Mouse (Mus musculus): ENCODE data around the gene Aes. TPM values are rescaled to one million over a fixed set of nuclear protein-coding genes. Genes with fewer than 3 reads are reported as not detected.

Gene Aes
- total RNA-seq, 2 experiments from 2014 or later, result 77.8 to 81.9 TPM

DNA sequence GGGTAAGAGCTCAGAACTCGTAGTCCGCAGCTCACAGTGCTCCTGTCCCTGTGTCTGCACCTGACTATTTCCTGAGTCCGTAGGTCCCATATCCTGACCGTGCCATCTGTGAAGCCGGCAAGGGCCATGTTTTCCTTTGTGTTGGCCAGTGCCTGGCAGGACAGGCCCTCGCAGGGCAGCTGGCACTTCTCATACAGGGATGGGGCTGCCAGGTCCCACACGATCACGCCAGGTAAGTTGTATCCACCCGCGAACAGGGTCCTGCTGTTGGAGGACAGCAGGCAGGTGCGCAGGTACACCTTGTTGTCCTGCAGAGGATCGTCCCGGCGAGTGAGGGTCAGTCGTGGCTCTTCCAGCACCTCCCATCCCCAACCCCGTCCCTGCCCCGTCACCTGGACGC lies 34.6 kb downstream of the Aes start:
- ATAC-seq (replicated peaks; ENCODE audit: low FRiP score, poor library complexity, severe bottlenecking), result no peak

DNA sequence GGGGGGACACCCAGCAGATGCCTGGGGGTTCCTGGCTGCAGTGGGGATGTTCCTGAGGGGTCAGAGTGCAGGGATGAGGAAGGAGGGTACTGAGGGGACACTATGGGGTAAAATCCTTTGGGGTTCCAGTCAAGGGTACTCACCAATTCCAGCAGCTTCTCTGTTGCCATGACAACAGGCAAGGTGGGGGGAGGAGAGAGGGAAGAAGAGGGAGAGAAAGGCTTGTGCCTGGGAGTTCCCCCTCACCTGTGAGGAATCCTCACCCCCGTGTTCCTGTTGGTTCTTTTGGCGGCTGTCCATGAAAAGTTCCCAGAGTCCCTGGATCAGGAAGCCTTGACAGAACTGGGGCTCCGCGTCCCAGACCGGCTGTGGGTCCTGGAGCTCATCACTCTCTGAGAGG lies 36.3 kb downstream of the Aes start:
- ATAC-seq (replicated peaks; ENCODE audit: low FRiP score, poor library complexity, severe bottlenecking), result no peak

- no peak for ATAC-seq (replicated peaks; ENCODE audit: low FRiP score, poor library complexity, severe bottlenecking)
These were observed 37.3 kb downstream of the Aes start for GRCm38 (mm10) chr10:81596611-81597010.

DNA sequence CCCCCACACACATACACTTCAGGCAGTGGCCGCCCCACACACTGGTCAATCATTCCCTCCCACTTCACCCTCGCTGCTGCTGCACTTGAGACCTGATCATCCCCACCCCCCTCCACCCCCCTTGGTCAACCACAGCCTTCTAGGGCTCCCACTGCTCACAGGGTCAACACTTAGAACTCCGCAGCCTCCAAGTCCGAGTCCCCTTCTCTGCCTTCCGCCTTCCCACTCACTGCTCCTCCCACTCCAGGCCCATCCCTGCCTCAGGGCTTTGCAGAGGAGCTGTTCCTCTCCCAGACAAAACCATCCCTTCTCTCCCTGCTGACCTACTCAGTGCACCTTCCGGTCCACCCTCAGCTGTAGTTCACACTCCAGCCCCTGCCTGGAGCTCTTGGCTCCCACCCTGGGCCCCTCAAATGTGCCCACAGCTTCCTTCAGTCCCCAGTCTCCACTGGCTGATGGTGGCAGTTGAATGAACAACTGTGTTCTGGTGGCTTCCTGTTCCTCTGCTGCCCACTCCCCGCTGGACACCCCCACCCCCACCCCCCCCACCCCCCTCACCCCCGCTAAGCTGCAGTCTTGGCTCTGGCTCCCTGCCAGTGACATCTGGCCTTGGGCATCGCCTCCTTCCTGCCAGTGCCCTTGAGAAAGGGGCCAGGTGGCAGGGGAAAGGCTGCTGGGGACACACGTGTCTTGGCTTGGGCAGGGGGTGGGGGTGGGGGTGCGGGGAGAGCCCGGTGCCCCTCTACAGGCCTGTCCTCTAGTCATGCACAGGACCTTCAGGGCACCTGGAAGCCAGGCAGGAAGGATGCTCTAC lies 38.1 kb downstream of the Aes start:
- ATAC-seq (replicated peaks; ENCODE audit: low FRiP score, poor library complexity, severe bottlenecking), result no peak

DNA sequence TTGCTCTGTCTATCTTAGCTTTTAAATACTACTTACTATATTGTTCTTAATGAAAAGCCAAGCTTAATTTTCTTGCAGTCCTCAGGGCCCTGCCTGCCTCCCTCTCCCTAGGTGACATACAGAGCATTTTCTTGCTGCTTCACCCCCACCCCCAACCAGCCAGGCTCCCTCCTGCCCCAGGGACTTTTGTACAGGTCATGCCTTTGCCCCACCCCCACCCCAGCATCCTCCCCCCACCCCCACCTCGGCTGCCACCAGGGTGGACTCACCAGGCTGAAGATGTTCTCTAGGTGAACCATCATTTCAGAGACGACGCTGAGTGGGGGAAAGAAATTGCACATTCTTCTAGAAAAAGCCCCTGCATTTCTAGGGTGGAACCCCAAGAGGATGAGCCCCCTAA lies 39.1 kb downstream of the Aes start:
- ATAC-seq (replicated peaks; ENCODE audit: low FRiP score, poor library complexity, severe bottlenecking), result no peak

DNA sequence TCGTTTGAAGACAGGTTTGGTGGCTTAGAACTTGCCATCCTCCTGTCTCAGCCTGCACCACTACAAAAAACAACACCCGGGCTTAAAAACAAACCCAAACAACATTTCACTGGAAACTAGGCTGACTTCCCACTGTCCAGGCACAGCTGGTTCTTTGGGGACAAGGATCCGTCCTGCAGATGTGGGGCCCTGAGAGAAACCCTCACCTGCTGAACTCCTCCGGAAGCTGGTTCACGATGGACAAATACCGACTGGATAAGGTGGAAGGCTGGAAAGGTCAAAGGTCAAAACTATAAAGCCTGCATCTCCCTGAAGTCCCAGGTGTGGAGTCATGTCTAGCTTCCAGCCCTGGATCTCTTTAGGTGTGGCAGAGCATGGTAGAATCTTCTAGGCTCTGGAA lies 39.6 kb downstream of the Aes start:
- no peak for ATAC-seq (replicated peaks; ENCODE audit: low FRiP score, poor library complexity, severe bottlenecking)

- ATAC-seq (replicated peaks; ENCODE audit: low FRiP score, poor library complexity, severe bottlenecking), result no peak
These were observed 40.3 kb downstream of the Aes start for GRCm38 (mm10) chr10:81599630-81600029.

DNA sequence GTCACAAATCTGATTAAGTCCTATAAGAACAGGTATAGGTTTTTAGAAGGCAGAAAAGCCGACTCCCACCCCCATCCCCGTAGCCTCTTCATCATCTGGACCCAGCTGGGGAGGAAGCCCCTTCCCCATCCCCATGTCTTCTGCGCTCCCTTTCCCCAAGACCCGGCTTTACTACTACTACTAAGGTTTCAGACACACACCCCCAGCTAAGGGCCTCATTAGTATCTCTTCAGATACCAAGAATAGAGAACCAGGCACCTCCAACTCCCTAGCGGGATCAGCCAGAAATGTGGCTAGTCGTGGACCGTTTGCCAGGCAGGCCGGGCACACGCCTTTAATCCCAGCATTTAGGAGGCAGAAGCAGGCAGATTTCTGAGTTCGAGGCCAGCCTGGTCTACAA lies 40.8 kb downstream of the Aes start:
- ATAC-seq (replicated peaks; ENCODE audit: low FRiP score, poor library complexity, severe bottlenecking), result no peak

- ATAC-seq (replicated peaks; ENCODE audit: low FRiP score, poor library complexity, severe bottlenecking), result peak; percentile 69
These were observed 41.5 kb downstream of the Aes start, which contains the start of gene Tle6 for GRCm38 (mm10) chr10:81600738-81601203. Gene Tle6 (minus strand): TSS chr10:81601073.

- ATAC-seq (replicated peaks; ENCODE audit: low FRiP score, poor library complexity, severe bottlenecking), result no peak
These were observed 42.2 kb downstream of the Aes start for GRCm38 (mm10) chr10:81601396-81601905.

DNA sequence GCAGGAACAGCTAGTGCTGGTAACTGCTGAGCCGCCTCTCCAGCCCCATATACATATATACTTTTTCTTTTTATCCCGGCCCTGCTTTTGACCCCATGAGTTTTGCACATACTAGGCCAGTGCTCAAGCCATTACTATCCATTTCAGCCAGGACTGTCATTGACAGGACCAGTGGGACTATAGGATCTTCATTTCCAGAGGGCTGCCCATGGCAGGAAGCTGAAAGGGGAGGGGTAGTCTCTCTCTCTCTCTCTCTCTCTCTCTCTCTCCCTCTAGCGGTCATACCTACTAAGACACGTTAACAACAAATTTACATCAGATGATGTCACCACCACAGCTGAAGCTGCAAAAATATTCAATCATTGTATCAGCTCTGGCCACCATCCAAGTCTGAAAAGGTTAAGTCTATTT lies 43.5 kb downstream of the Aes start:
- no peak for ATAC-seq (replicated peaks; ENCODE audit: low FRiP score, poor library complexity, severe bottlenecking)

- no peak for ATAC-seq (replicated peaks; ENCODE audit: low FRiP score, poor library complexity, severe bottlenecking)
These were observed 45.0 kb downstream of the Aes start for GRCm38 (mm10) chr10:81604019-81604967.

DNA sequence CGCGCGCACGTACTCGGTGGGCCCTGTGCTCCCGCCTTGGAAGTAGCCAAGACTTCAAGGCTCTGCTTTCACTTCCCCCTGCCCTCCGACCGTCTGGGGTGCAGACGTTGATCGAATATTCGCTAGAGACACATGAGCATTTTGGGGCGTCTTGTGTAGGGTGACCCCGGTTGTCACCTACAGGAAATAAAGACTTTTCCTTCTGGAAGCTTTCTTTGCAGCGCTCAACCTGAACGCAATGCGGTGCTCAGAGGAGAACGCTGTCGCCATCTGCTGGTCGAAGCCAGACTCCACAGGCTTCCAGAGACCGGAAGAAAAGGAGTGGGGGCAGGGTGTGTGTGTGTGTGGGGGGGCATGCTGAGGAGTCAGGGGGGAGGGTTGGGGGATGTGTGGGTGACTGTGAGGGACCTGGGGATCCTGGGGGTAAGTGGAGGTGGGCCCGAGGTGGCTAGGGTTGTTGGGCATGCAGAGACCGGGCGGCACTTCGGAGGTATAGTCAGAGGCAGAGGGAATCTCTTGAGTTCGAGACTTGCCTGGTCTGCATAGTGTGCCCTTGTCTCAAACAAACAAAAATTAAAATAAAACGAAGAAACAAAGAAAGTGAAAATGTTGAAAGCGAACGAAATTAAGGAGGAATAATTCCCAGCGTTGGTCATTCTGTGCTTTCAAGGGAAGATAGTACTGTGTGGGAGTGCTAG lies 45.8 kb downstream of the Aes start:
- ATAC-seq (replicated peaks; ENCODE audit: low FRiP score, poor library complexity, severe bottlenecking), result peak; percentile 69

DNA sequence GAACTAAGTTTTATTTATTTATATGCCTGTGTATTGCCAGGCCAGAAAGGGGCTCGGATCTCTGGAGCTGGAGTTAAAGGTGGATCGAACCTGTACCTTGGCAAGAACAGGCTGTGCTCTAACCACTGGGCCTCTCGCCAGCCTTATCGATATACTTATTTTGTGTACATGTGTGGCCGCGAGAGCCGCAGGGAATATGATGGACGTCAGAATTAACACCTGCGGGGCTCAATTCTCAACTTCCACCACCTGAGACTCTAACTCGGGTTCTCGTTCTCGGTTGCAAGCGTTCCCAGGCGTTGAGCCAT lies 46.3 kb downstream of the Aes start:
- no peak for ATAC-seq (replicated peaks; ENCODE audit: low FRiP score, poor library complexity, severe bottlenecking)

GRCm38 (mm10) chr10:81605974-81606751 lies 46.9 kb downstream of the Aes start, which contains the start of gene BC025920:
Gene BC025920 (plus strand): TSS chr10:81606270.
- ATAC-seq (replicated peaks; ENCODE audit: low FRiP score, poor library complexity, severe bottlenecking), result peak; percentile 94

DNA sequence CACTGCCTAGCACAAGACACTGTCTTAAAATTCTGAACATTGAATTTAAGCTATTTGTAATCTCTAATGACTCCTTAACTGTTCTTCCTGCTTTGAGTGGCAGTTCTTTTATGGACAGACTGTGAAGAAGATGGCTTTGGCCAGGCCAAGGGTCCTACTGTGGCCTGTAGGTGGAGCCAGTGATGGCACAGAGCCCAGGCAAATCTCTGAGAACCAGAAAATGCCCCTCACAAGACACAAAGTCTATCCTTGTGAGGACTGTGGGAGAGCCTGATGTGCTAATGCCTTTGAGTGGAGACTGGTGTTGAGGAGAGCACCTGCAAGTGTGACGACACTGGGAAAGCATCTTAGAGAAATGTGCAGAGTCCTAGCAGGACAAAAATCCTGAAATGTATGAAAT lies 49.0 kb downstream of the Aes start:
- ATAC-seq (replicated peaks; ENCODE audit: low FRiP score, poor library complexity, severe bottlenecking), result no peak

- no peak for ATAC-seq (replicated peaks; ENCODE audit: low FRiP score, poor library complexity, severe bottlenecking)
These were observed 53.5 kb downstream of the Aes start for GRCm38 (mm10) chr10:81612779-81613178.

- no peak for ATAC-seq (replicated peaks; ENCODE audit: low FRiP score, poor library complexity, severe bottlenecking)
These were observed 56.2 kb downstream of the Aes start for GRCm38 (mm10) chr10:81615486-81615885.
